9 mouse cellular contexts compared by ENCODE assay signal in genomic region chr10:81177491-81177925, GRCm38 (mm10). TPM values are rescaled to one million over a fixed set of nuclear protein-coding genes. Genes with fewer than 3 reads are reported as not detected.
DNase-seq lines count a peak whose midpoint lies in the region; ATAC-seq and TF ChIP-seq lines count a peak whose summit lies in the region.
"Had no signal": no experiment of that assay in that cellular context is flagged by ENCODE, and none has a peak within 500 bp of the region (broad histone marks: within the 10 kb centered on the region; RNA-seq: fewer than 3 reads in every experiment).

No protein-coding gene starts in this region.

- peak overlapping the region; percentile 90 for H3K9ac ChIP-seq in embryonic facial prominence, embryonic 11.5 days (replicated peaks; ENCODE audit: low read length)
- H3K9ac ChIP-seq in hindbrain, embryonic 15.5 days = peak overlapping the region; percentile 91
- H3K9ac ChIP-seq in liver, embryonic 14.5 days (replicated peaks) = peak overlapping the region; percentile 98

- no peak for ATAC-seq in cerebellum, adult (ENCODE audit: insufficient number of reproducible peaks, low FRiP score, low TSS enrichment)
- ATAC-seq in embryonic facial prominence, embryonic 11.5 days (replicated peaks; ENCODE audit: insufficient number of reproducible peaks, low FRiP score, low TSS enrichment, low read depth) = no peak
- ATAC-seq in hindbrain, embryonic 15.5 days (ENCODE audit: low FRiP score, low read depth) = no peak
- ATAC-seq in liver, embryonic 14.5 days (ENCODE audit: insufficient read depth) = no peak

- no peaks in the 10 kb centered on the region for H3K27me3 ChIP-seq in embryonic facial prominence, embryonic 11.5 days (ENCODE audit: control insufficient read depth, insufficient read depth, low read length)
- no peaks in the 10 kb centered on the region for H3K27me3 ChIP-seq in hindbrain, embryonic 15.5 days
- no peaks in the 10 kb centered on the region for H3K27me3 ChIP-seq in liver, embryonic 14.5 days (ENCODE audit: control insufficient read depth, insufficient read depth, low read length)
- H3K27me3 ChIP-seq: Patski had no signal

- no peak for TF ChIP-seq EP300 in liver, embryonic 14.5 days (IDR thresholded peaks at IDR 0.05; ENCODE audit: low read depth)

- peak overlapping the region; percentile 83 for H3K4me3 ChIP-seq in embryonic facial prominence, embryonic 11.5 days (ENCODE audit: low read depth, low read length)
- H3K4me3 ChIP-seq in hindbrain, embryonic 15.5 days = peak overlapping the region; percentile 89
- H3K4me3 ChIP-seq in liver, embryonic 14.5 days (ENCODE audit: insufficient read depth in 1 of 2, low read depth in 2 of 2, low read length in 2 of 2) = peak overlapping the region; percentile 94 to 95

- peak overlapping the region; percentile 75 for H3K27ac ChIP-seq in embryonic facial prominence, embryonic 11.5 days (replicated peaks; ENCODE audit: low read depth, low read length)
- peak overlapping the region; percentile 90 for H3K27ac ChIP-seq in hindbrain, embryonic 15.5 days (replicated peaks)
- peak overlapping the region; percentile 82 for H3K27ac ChIP-seq in liver, embryonic 14.5 days

- peaks cover 40% of the 10 kb centered on the region for H3K36me3 ChIP-seq in embryonic facial prominence, embryonic 11.5 days (replicated peaks; ENCODE audit: control insufficient read depth, insufficient read depth, low read depth, low read length)
- peaks cover 50% of the 10 kb centered on the region for H3K36me3 ChIP-seq in hindbrain, embryonic 15.5 days
- peaks cover 52% of the 10 kb centered on the region for H3K36me3 ChIP-seq in liver, embryonic 14.5 days (replicated peaks; ENCODE audit: control insufficient read depth, insufficient read depth, low read depth)

- peak overlapping the region; percentile 89 for H3K4me2 ChIP-seq in embryonic facial prominence, embryonic 11.5 days (ENCODE audit: low read depth, low read length)
- H3K4me2 ChIP-seq in hindbrain, embryonic 15.5 days = peak overlapping the region; percentile 83
- H3K4me2 ChIP-seq in liver, embryonic 14.5 days (ENCODE audit: low read depth) = peak overlapping the region; percentile 89

- no peaks in the 10 kb centered on the region for H3K9me3 ChIP-seq in embryonic facial prominence, embryonic 11.5 days (replicated peaks; ENCODE audit: control insufficient read depth, low read length)
- H3K9me3 ChIP-seq in hindbrain, embryonic 15.5 days = no peaks in the 10 kb centered on the region
- no peaks in the 10 kb centered on the region for H3K9me3 ChIP-seq in liver, embryonic 14.5 days (ENCODE audit: control insufficient read depth, low read length)

- peak; percentile 63 for DNase-seq in cerebellum, adult 11 months
- DNase-seq in B cell, adult 2 months = peak; percentile 45 to 54
- DNase-seq in embryonic facial prominence, embryonic 11.5 days (ENCODE audit: low spot score) = no peak
- DNase-seq in liver, embryonic 14.5 days (ENCODE audit: low read depth in 3 of 3, low spot score in 3 of 3) = no peak
- no peak for DNase-seq in urinary bladder, postnatal 36 days (ENCODE audit: low spot score in 2 of 2)
- DNase-seq in thymus, postnatal 10 days (ENCODE audit: low spot score in 2 of 2) = no peak

- 15% methylated on average over 16 of the region's 16 CpGs for WGBS in embryonic facial prominence, embryonic 11.5 days
- 14% methylated on average over 16 of the region's 16 CpGs for WGBS in hindbrain, embryonic 15.5 days
- WGBS in liver, embryonic 14.5 days (ENCODE audit: insufficient replicate concordance) = 2% methylated on average over 16 of the region's 16 CpGs

- no peak for TF ChIP-seq CTCF in liver, embryonic 14.5 days (IDR thresholded peaks at IDR 0.05; ENCODE audit: low read depth)

- H3K4me1 ChIP-seq in embryonic facial prominence, embryonic 11.5 days (ENCODE audit: control insufficient read depth, insufficient read depth, low read length) = peaks cover 2% of the 10 kb centered on the region; the same call in 1 of the 2 replicates
- peaks cover 75% of the 10 kb centered on the region for H3K4me1 ChIP-seq in hindbrain, embryonic 15.5 days (replicated peaks)
- peaks cover 5 to 19% of the 10 kb centered on the region in 2 experiments for H3K4me1 ChIP-seq in liver, embryonic 14.5 days (replicated peaks; ENCODE audit: control insufficient read depth in 2 of 2, insufficient read depth in 2 of 2, low read length in 1 of 2)

RNA-seq across cellular contexts. Expression of gene Eef2, which starts 1.1 kb away (rescaled TPM):
- 417 and 424 TPM in 2 replicates for polyA plus RNA-seq in embryonic facial prominence, embryonic 11.5 days (2014; fragmentation: Nextera tagmentation; extraction: Ambion mirVana)
- 532 and 536 TPM in 2 replicates for polyA plus RNA-seq in hindbrain, embryonic 15.5 days (2015; fragmentation: Nextera tagmentation; extraction: Ambion mirVana)
- polyA plus RNA-seq in liver, embryonic 14.5 days (2012; rRNA removed) = 476 and 570 TPM in 2 replicates
- 233 and 270 TPM in 2 replicates for polyA plus RNA-seq in liver, embryonic 14.5 days (2014; fragmentation: Nextera tagmentation; extraction: Ambion mirVana)

RNA-seq across cellular contexts. Expression of gene Dapk3, which starts 5.3 kb away (rescaled TPM):
- polyA plus RNA-seq in embryonic facial prominence, embryonic 11.5 days (2014; fragmentation: Nextera tagmentation; extraction: Ambion mirVana) = 47.4 and 49.4 TPM in 2 replicates
- 69.7 and 70.1 TPM in 2 replicates for polyA plus RNA-seq in hindbrain, embryonic 15.5 days (2015; fragmentation: Nextera tagmentation; extraction: Ambion mirVana)
- polyA plus RNA-seq in liver, embryonic 14.5 days (2012; rRNA removed) = 16.6 and 17.6 TPM in 2 replicates
- 13.0 and 16.5 TPM in 2 replicates for polyA plus RNA-seq in liver, embryonic 14.5 days (2014; fragmentation: Nextera tagmentation; extraction: Ambion mirVana)

RNA-seq across cellular contexts. Expression of gene 4930442H23Rik, which starts 6.1 kb away (rescaled TPM):
- not detected in 2 replicates for polyA plus RNA-seq in embryonic facial prominence, embryonic 11.5 days (2014; fragmentation: Nextera tagmentation; extraction: Ambion mirVana)
- 0.13 and 0.31 TPM in 2 replicates for polyA plus RNA-seq in hindbrain, embryonic 15.5 days (2015; fragmentation: Nextera tagmentation; extraction: Ambion mirVana)
- polyA plus RNA-seq in liver, embryonic 14.5 days (2012; rRNA removed) = not detected in 2 replicates
- polyA plus RNA-seq in liver, embryonic 14.5 days (2014; fragmentation: Nextera tagmentation; extraction: Ambion mirVana) = not detected in 2 replicates

RNA-seq across cellular contexts. Expression of gene Pias4, which starts 9.8 kb away (rescaled TPM):
- 36.1 and 46.5 TPM in 2 replicates for polyA plus RNA-seq in embryonic facial prominence, embryonic 11.5 days (2014; fragmentation: Nextera tagmentation; extraction: Ambion mirVana)
- 52.2 and 61.2 TPM in 2 replicates for polyA plus RNA-seq in hindbrain, embryonic 15.5 days (2015; fragmentation: Nextera tagmentation; extraction: Ambion mirVana)
- 11.2 and 13.2 TPM in 2 replicates for polyA plus RNA-seq in liver, embryonic 14.5 days (2012; rRNA removed)
- polyA plus RNA-seq in liver, embryonic 14.5 days (2014; fragmentation: Nextera tagmentation; extraction: Ambion mirVana) = 14.9 and 19.0 TPM in 2 replicates

RNA-seq across cellular contexts. Expression of gene Nmrk2, which starts 24.3 kb away (rescaled TPM):
- not detected in 2 replicates for polyA plus RNA-seq in embryonic facial prominence, embryonic 11.5 days (2014; fragmentation: Nextera tagmentation; extraction: Ambion mirVana)
- polyA plus RNA-seq in hindbrain, embryonic 15.5 days (2015; fragmentation: Nextera tagmentation; extraction: Ambion mirVana) = 0.10 TPM in 1 of 2 replicates, not detected in the other
- polyA plus RNA-seq in liver, embryonic 14.5 days (2012; rRNA removed) = not detected in 2 replicates
- polyA plus RNA-seq in liver, embryonic 14.5 days (2014; fragmentation: Nextera tagmentation; extraction: Ambion mirVana) = not detected in 2 replicates

Comparison
In these comparisons a context has a peak if more than half of its experiments do, and no peak if none do; other contexts are left out.
1. DNase-seq: peak in cerebellum, adult 11 months (single experiment) and B cell, adult 2 months (2 of 2); none in embryonic facial prominence, embryonic 11.5 days (single experiment), liver, embryonic 14.5 days (0 of 3), urinary bladder, postnatal 36 days (0 of 2) and thymus, postnatal 10 days (0 of 2).
2. Peak in every context shown above with its lines, with median percentiles within 50 percentile points of each other: H3K27ac ChIP-seq, H3K4me2 ChIP-seq, H3K4me3 ChIP-seq and H3K9ac ChIP-seq.